Mouse (Mus musculus) MEL (cell line): ENCODE results near the gene Rundc3a. TPM values are rescaled to one million over a fixed set of nuclear protein-coding genes. Genes with fewer than 3 reads are reported as not detected.

Experiments used
- DNase-seq: peaks from one replicate; pipeline ENCODE4 v3.0.0; 2011; ENCODE audit warnings: low read depth, low spot score
- H3K27ac ChIP-seq: 2 replicates; pipeline ENCODE4 v1.5.1; 2012; ENCODE audit warnings: low read depth, mild to moderate bottlenecking, control low read depth, low read length, moderate library complexity; ENCODE audit not compliant: control insufficient read depth
- H3K27me3 ChIP-seq, 2 experiments: fragments of 150-350 bp in 1 of 2; sonication (generic) in 1 of 2; 2 replicates each; pipeline ENCODE4 v1.6.1; 2012; ENCODE audit warnings: low read length in 2 of 2, mild to moderate bottlenecking in 2 of 2, improper control_type of control experiment in 1 of 2, moderate library complexity in 1 of 2; ENCODE audit not compliant: insufficient read depth in 2 of 2, control insufficient read depth in 1 of 2
- H3K36me3 ChIP-seq, 2 experiments: 2 replicates each; pipeline ENCODE4 v1.6.1; 2012 to 2014; ENCODE audit warnings: low read length in 2 of 2, improper control_type of control experiment in 1 of 2, inconsistent platforms in 1 of 2, mild to moderate bottlenecking in 1 of 2; ENCODE audit not compliant: insufficient read depth in 2 of 2, control insufficient read depth in 1 of 2
- H3K4me1 ChIP-seq, 2 experiments: fragments of 150-350 bp in 1 of 2; sonication (generic) in 1 of 2; 2 replicates each; pipeline ENCODE4 v1.6.1; 2012; ENCODE audit warnings: low read length in 2 of 2, improper control_type of control experiment in 1 of 2, mild to moderate bottlenecking in 1 of 2; ENCODE audit not compliant: insufficient read depth in 2 of 2, control insufficient read depth in 1 of 2
- H3K4me3 ChIP-seq, 2 experiments: fragments of 150-350 bp in 1 of 2; sonication (generic) in 1 of 2; 2 replicates each; pipeline ENCODE4 v1.5.1; 2012; ENCODE audit warnings: low read depth in 2 of 2, low read length in 2 of 2, mild to moderate bottlenecking in 2 of 2, moderate library complexity in 2 of 2, control low read depth in 1 of 2, improper control_type of control experiment in 1 of 2; ENCODE audit not compliant: control insufficient read depth in 1 of 2, insufficient read depth in 1 of 2
- H3K79me2 ChIP-seq: 2 replicates; pipeline ENCODE4 v1.6.1; 2012; ENCODE audit warnings: mild to moderate bottlenecking, low read length, moderate library complexity; ENCODE audit not compliant: control insufficient read depth, poor library complexity, insufficient read depth
- H3K9ac ChIP-seq: 2 replicates; pipeline ENCODE4 v1.6.1; 2012; ENCODE audit warnings: low read depth, mild to moderate bottlenecking, control low read depth, low read length, moderate library complexity; ENCODE audit not compliant: control insufficient read depth, poor library complexity, severe bottlenecking
- H3K9me3 ChIP-seq: fragments of 150-350 bp; sonication (generic); replicated peaks from 2 replicates; pipeline ENCODE4 v1.6.1; 2012; ENCODE audit warnings: mild to moderate bottlenecking, low read length, improper control_type of control experiment, moderate library complexity; ENCODE audit not compliant: insufficient read depth
- BHLHE40 ChIP-seq: IDR thresholded peaks from 2 replicates; pipeline ENCODE4 v1.6.1; 2012; ENCODE audit warnings: low read depth, mild to moderate bottlenecking, inconsistent platforms, low read length, improper control_type of control experiment, borderline replicate concordance
- CHD1 ChIP-seq: IDR thresholded peaks from 2 replicates; pipeline ENCODE4 v1.6.1; 2012; ENCODE audit warnings: low read depth, mild to moderate bottlenecking, inconsistent platforms, low read length, improper control_type of control experiment
- CHD2 ChIP-seq: IDR thresholded peaks from 2 replicates; pipeline ENCODE4 v1.6.1; 2011; ENCODE audit warnings: low read length, improper control_type of control experiment
- CTCF ChIP-seq, 3 experiments: IDR thresholded peaks in 2 of 3; conservative IDR thresholded peaks in 1 of 3; 2 replicates each; pipeline ENCODE4 v1.5.1; 2011 to 2012; ENCODE audit warnings: low read length in 3 of 3, low read depth in 2 of 3, mild to moderate bottlenecking in 2 of 3, improper control_type of control experiment in 1 of 3, inconsistent platforms in 1 of 3, mixed read lengths in 1 of 3, moderate library complexity in 1 of 3; ENCODE audit not compliant: control insufficient read depth in 1 of 3, insufficient read depth in 1 of 3, poor library complexity in 1 of 3, severe bottlenecking in 1 of 3
- E2F4 ChIP-seq: IDR thresholded peaks from 2 replicates; pipeline ENCODE4 v1.6.1; 2011; ENCODE audit warnings: low read depth, low read length, improper control_type of control experiment, borderline replicate concordance
- EP300 ChIP-seq, 2 experiments: IDR thresholded peaks; 2 replicates each; pipeline ENCODE4 v1.6.1; 2011; ENCODE audit warnings: improper control_type of control experiment in 2 of 2, low read length in 2 of 2, low read depth in 1 of 2, mild to moderate bottlenecking in 1 of 2
- ETS1 ChIP-seq: IDR thresholded peaks from 2 replicates; pipeline ENCODE4 v1.6.1; 2012; ENCODE audit warnings: low read depth, mild to moderate bottlenecking, inconsistent platforms, low read length, improper control_type of control experiment, moderate library complexity
- GABPA ChIP-seq: IDR thresholded peaks from 2 replicates; pipeline ENCODE4 v1.6.1; 2012; ENCODE audit warnings: low read depth, mild to moderate bottlenecking, inconsistent platforms, low read length, improper control_type of control experiment, moderate library complexity
- HCFC1 ChIP-seq: IDR thresholded peaks from 2 replicates; pipeline ENCODE4 v1.6.1; 2012; ENCODE audit warnings: low read depth, mild to moderate bottlenecking, inconsistent platforms, low read length, improper control_type of control experiment, moderate library complexity
- JUND ChIP-seq: IDR thresholded peaks from 2 replicates; pipeline ENCODE4 v1.6.1; 2011; ENCODE audit warnings: low read depth, mild to moderate bottlenecking, improper control_type of control experiment, low read length
- MAFK ChIP-seq: IDR thresholded peaks from 2 replicates; pipeline ENCODE4 v1.6.1; 2011; ENCODE audit warnings: low read depth, mild to moderate bottlenecking, low read length, improper control_type of control experiment, borderline replicate concordance
- MAX ChIP-seq: IDR thresholded peaks from 2 replicates; pipeline ENCODE4 v1.6.1; 2011; ENCODE audit warnings: low read length, improper control_type of control experiment
- MEF2A ChIP-seq: IDR thresholded peaks from 2 replicates; pipeline ENCODE4 v1.6.1; 2014; ENCODE audit warnings: low read depth, mild to moderate bottlenecking, inconsistent platforms, low read length, improper control_type of control experiment; ENCODE audit not compliant: poor library complexity, insufficient replicate concordance, severe bottlenecking; ENCODE audit errors: extremely low read depth
- MXI1 ChIP-seq: IDR thresholded peaks from 2 replicates; pipeline ENCODE4 v1.6.1; 2011; ENCODE audit warnings: mild to moderate bottlenecking, low read depth, low read length, improper control_type of control experiment
- POLR2A ChIP-seq, 2 experiments: IDR thresholded peaks; 2 replicates each; pipeline ENCODE4 v1.6.1; 2011 to 2012; ENCODE audit warnings: low read length in 2 of 2, mild to moderate bottlenecking in 2 of 2, control low read depth in 1 of 2, improper control_type of control experiment in 1 of 2, low read depth in 1 of 2, moderate library complexity in 1 of 2; ENCODE audit not compliant: control insufficient read depth in 1 of 2, insufficient read depth in 1 of 2, poor library complexity in 1 of 2
- POLR2AphosphoS5 ChIP-seq: IDR thresholded peaks from 2 replicates; pipeline ENCODE4 v1.6.1; 2012; ENCODE audit warnings: low read depth, borderline replicate concordance, mild to moderate bottlenecking, inconsistent platforms, low read length, moderate library complexity, mixed read lengths
- RAD21 ChIP-seq: IDR thresholded peaks from 2 replicates; pipeline ENCODE4 v1.6.1; 2011; ENCODE audit warnings: mild to moderate bottlenecking, low read depth, low read length, improper control_type of control experiment
- RCOR1 ChIP-seq: IDR thresholded peaks from 2 replicates; pipeline ENCODE4 v1.6.1; 2012; ENCODE audit warnings: low read depth, mild to moderate bottlenecking, inconsistent platforms, low read length, improper control_type of control experiment
- SIN3A ChIP-seq: IDR thresholded peaks from 2 replicates; pipeline ENCODE4 v1.6.1; 2012; ENCODE audit warnings: low read length, improper control_type of control experiment, inconsistent platforms
- TAL1 ChIP-seq: IDR thresholded peaks from 2 replicates; pipeline ENCODE4 v1.6.1; 2012; ENCODE audit warnings: mild to moderate bottlenecking, inconsistent platforms, low read length, moderate library complexity, mixed read lengths
- TBP ChIP-seq: IDR thresholded peaks from 2 replicates; pipeline ENCODE4 v1.8.0; 2011; ENCODE audit warnings: low read depth, low read length, improper control_type of control experiment
- USF2 ChIP-seq, 2 experiments: IDR thresholded peaks; 2 replicates each; pipeline ENCODE4 v1.6.1; 2011 to 2012; ENCODE audit warnings: improper control_type of control experiment in 2 of 2, low read length in 2 of 2, borderline replicate concordance in 1 of 2, inconsistent platforms in 1 of 2, low read depth in 1 of 2, mild to moderate bottlenecking in 1 of 2; ENCODE audit not compliant: insufficient read depth in 1 of 2
- ZC3H11A ChIP-seq: IDR thresholded peaks from 2 replicates; pipeline ENCODE4 v1.6.1; 2012; ENCODE audit warnings: low read depth, mild to moderate bottlenecking, inconsistent platforms, low read length, improper control_type of control experiment
- ZNF384 ChIP-seq: IDR thresholded peaks from 2 replicates; pipeline ENCODE4 v1.6.1; 2012; ENCODE audit warnings: low read depth, mild to moderate bottlenecking, inconsistent platforms, low read length, improper control_type of control experiment
- polyA plus RNA-seq, 2 experiments: library from polyadenylated mRNA; stranded (reverse) in 1 of 2; unstranded in 1 of 2; fragments of >175 nt in 1 of 2; fragments of >200 nt in 1 of 2; gene quantifications; 2 replicates each; pipeline versions ENCODE4 v1.2.1 to v1.2.4; 2012; ENCODE audit warnings: low replicate concordance in 2 of 2, low read depth in 1 of 2; ENCODE audit not compliant: insufficient read length in 2 of 2, insufficient read depth in 1 of 2, missing spikeins in 1 of 2
- total RNA-seq: library from RNA; depleted of rRNA; stranded (reverse); fragments of 300-350 nt; gene quantifications from 2 replicates; pipeline ENCODE4 v1.2.3, GENCODE M21; 2012

Rundc3a gene
- total and polyA plus RNA-seq, 3 experiments: 0.39 to 2.1 TPM; not detected in 1

DNA sequence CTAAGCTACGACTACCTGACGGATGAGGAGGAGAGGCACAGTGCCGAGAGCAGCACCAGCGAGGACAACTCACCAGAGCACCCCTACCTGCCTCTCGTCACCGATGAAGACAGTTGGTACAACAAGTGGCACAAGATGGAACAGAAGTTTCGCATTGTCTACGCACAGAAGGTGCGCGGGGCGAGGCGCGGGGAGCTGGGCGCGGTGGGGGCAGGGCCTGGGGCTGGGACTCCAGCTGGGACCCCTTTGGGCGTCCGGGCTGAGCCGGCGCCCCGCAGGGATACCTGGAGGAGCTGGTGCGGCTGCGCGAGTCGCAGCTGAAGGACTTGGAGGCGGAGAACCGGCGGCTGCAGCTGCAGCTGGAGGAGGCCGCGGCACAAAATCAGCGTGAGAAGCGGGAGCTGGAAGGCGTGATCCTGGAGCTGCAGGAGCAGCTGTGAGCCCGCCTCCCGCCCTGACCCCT, 6.4 kb downstream of the Rundc3a start:
- no peak overlapping the region for H3K4me3 ChIP-seq
- H3K79me2 ChIP-seq: no peaks in the 10 kb centered on the region
- no peaks in the 10 kb centered on the region for H3K4me1 ChIP-seq
- TF ChIP-seq RCOR1: no peak
- TF ChIP-seq CHD1: no peak
- TF ChIP-seq ZNF384: no peak
- TF ChIP-seq USF2 (IDR thresholded peaks at IDR 0.05; ENCODE audit: borderline replicate concordance in 1 of 2, insufficient read depth in 1 of 2, low read depth in 1 of 2, low read length in 2 of 2): no peak
- TF ChIP-seq TAL1: no peak
- TF ChIP-seq EP300 (IDR thresholded peaks at IDR 0.05; ENCODE audit: low read depth in 1 of 2, low read length in 2 of 2): no peak
- no peak for TF ChIP-seq POLR2AphosphoS5
- no peak for TF ChIP-seq JUND
- no peak for TF ChIP-seq TBP
- DNase-seq: no peak
- H3K27me3 ChIP-seq: no peaks in the 10 kb centered on the region
- H3K36me3 ChIP-seq: no peaks in the 10 kb centered on the region
- no peaks in the 10 kb centered on the region for H3K9me3 ChIP-seq
- no peak overlapping the region for H3K9ac ChIP-seq
- H3K27ac ChIP-seq: no peak overlapping the region

- no peak overlapping the region for H3K27ac ChIP-seq
- no peak overlapping the region for H3K4me3 ChIP-seq
- DNase-seq: no peak
- no peak overlapping the region for H3K9ac ChIP-seq
- no peaks in the 10 kb centered on the region for H3K9me3 ChIP-seq
- no peaks in the 10 kb centered on the region for H3K27me3 ChIP-seq
- no peaks in the 10 kb centered on the region for H3K4me1 ChIP-seq
- TF ChIP-seq TAL1: no peak
- no peak for TF ChIP-seq USF2 (IDR thresholded peaks at IDR 0.05; ENCODE audit: borderline replicate concordance in 1 of 2, insufficient read depth in 1 of 2, low read depth in 1 of 2, low read length in 2 of 2)
- TF ChIP-seq POLR2A (IDR thresholded peaks at IDR 0.05; ENCODE audit: control insufficient read depth in 1 of 2, insufficient read depth in 1 of 2, low read depth in 1 of 2, low read length in 2 of 2, poor library complexity in 1 of 2): no peak
- TF ChIP-seq CHD2: no peak
- TF ChIP-seq JUND: no peak
- TF ChIP-seq HCFC1: no peak
- no peak for TF ChIP-seq SIN3A
- no peak for TF ChIP-seq CTCF (IDR thresholded peaks at IDR 0.05 in 2 of 3, conservative IDR thresholded peaks at IDR 0.05 in 1 of 3; ENCODE audit: control insufficient read depth in 1 of 3, insufficient read depth in 1 of 3, low read depth in 2 of 3, low read length in 3 of 3, poor library complexity in 1 of 3, severe bottlenecking in 1 of 3)
- no peak for TF ChIP-seq E2F4
- no peak for TF ChIP-seq MAFK
- TF ChIP-seq CHD1: no peak
- no peak for TF ChIP-seq ZC3H11A
- TF ChIP-seq MEF2A: no peak
- TF ChIP-seq RAD21: no peak
- TF ChIP-seq TBP: no peak
- no peak for TF ChIP-seq MAX
- no peak for TF ChIP-seq BHLHE40
- TF ChIP-seq MXI1: no peak
- TF ChIP-seq ETS1: no peak
- TF ChIP-seq GABPA: no peak
- TF ChIP-seq, all 39 proteins: peak for 0
- Histone ChIP-seq H3K79me2 (no peaks in the 10 kb centered on the region), H3K36me3 (no peaks in the 10 kb centered on the region)
Measured at GRCm38 (mm10) chr11:102400513-102401084, 7.4 kb downstream of the Rundc3a start.
